Mouse (Mus musculus): Measurements from ENCODE around the gene Decr2. TPM values are rescaled to one million over a fixed set of nuclear protein-coding genes. Genes with fewer than 3 reads are reported as not detected.
"Not testable (repeated sequence)": the region's sequence is repeated elsewhere in the genome, so short reads cannot be mapped to it uniquely, and the experiment has no call there.

Gene Decr2
- polyA plus RNA-seq, 1 experiment from 2014 or later: 23.4 TPM

DNA sequence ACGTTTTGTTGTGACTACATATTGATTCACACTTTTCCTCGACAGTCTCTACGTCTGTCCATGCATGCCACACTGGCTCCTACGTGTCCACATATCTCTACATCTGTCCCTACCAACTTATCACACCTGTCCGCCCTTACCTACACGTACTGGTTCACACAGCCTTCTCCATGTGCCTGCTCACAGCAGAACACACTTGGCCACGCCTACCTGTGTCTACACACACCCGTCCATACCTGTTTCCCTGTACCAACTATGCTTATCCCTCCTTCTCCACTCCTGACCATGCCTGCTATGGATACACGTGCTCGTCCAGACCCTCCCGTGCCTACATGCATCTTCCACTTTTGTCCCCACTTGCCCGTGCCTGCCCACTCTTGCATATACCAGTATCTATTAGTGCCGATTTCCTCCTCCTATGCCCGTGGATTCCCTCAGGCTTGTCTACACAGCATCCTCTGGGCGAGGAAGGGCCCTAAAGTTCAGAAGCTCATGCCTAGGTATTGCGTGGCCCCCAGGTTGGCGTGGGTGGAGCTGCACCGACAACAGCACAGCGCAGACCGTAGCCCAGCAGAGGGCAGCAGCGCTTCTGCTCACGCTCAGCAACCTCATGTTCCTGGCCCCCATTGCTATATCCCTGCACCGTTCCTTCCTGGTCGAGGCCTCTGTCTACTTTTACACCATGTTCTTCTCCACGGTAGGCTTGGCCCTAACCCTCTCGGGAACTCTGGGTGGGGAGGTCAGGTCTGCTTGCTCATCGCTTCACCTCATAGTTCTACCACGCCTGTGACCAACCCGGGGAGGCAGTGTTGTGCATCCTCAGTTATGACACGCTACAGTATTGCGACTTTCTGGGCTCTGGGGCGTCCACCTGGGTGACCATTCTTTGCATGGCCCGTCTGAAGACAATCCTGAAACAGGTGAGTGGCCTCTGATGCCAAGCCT, 29.9 kb upstream of the Decr2 start:
- Histone ChIP-seq H3K27ac (no peak overlapping the region), H3K36me3 (ENCODE audit: inconsistent target) (peaks cover 41% of the 10 kb centered on the region), H3K79me2 (ENCODE audit: inconsistent target) (peaks cover 17% of the 10 kb centered on the region), H3K4me3 (ENCODE audit: inconsistent target) (no peak overlapping the region)
- 52% methylated on average over 33 of the region's 33 CpGs for WGBS (ENCODE audit: missing documents)

GRCm38 (mm10) chr17:26116503-26117258, 26.5 kb upstream of the Decr2 start:
- peaks cover 32% of the 10 kb centered on the region for H3K36me3 ChIP-seq (ENCODE audit: inconsistent target)
- no peaks in the 10 kb centered on the region; the same call in 1 of the 2 replicates for H3K79me2 ChIP-seq (ENCODE audit: inconsistent target)
- no peak overlapping the region for H3K27ac ChIP-seq
- 89% methylated on average over 17 of the region's 17 CpGs for WGBS (ENCODE audit: missing documents)
- no peak overlapping the region for H3K4me3 ChIP-seq (ENCODE audit: inconsistent target)

DNA sequence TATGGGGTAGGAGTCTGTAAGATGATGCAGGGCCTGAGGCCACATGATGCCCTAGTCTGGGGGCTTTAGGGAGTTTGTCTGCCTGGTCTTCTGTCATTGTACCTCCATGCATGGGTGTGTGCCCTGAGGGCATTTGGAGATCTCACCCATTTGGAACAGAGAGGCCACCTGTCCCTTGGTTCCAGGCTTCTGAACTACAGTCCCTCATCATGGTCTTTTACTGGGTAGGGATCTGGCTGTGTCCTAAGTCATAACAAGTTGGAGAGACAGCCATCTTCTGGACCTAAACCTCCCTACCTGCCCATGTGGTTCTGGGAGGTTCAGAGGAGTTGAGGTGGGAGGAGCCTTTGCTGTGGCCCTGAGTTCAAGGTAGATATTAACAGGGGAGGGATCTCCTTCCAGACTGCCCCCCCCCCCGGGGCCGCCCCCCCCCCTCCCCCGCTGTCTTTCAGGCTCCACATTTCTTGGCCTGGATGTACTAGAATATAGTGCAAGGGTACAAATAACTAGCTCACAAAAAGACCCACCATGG, 25.9 kb upstream of the Decr2 start:
- WGBS (ENCODE audit: missing documents): no CpG with 5 or more reads among the region's 3 CpGs
- Histone ChIP-seq H3K4me3 (ENCODE audit: inconsistent target) (no peak overlapping the region), H3K79me2 (ENCODE audit: inconsistent target) (no peaks in the 10 kb centered on the region; the same call in 1 of the 2 replicates), H3K27ac (no peak overlapping the region), H3K36me3 (ENCODE audit: inconsistent target) (peaks cover 27% of the 10 kb centered on the region)

DNA sequence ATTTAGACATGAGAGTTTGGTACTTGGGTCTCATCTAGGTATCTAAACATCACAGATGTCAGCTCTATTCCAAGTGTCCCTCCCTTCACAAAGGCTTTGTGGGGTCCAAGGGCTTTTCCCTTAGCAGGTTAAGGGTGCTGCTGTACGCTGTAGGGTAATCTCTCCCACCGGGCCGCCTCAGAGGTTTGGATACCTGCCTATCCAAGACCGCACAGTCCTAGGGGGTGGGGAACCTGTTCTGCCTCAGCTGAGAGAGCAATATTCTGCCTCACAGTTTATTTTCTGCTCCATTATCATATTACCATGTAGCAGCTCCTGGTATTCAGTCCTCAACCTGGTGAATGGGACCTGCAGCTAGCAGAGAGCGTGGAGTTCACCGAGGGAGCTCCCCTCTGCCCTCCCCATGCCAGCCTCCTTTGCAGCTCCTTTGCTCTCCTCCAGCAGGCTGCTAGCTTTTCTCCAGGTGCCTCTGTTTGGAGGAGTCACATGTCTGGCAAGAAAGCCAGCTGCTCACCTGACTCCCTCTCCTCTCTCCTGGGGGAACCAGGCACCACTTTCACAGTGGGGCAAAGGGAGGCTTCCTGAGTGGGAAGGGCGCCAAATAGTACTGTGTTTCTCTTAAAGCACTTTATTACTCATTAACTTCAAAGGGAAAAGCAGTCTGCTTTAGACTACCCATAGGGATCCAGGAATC, 25.2 kb upstream of the Decr2 start:
- Histone ChIP-seq H3K79me2 (ENCODE audit: inconsistent target) (no peaks in the 10 kb centered on the region; the same call in 1 of the 2 replicates), H3K36me3 (ENCODE audit: inconsistent target) (peaks cover 27% of the 10 kb centered on the region), H3K27ac (no peak overlapping the region), H3K4me3 (ENCODE audit: inconsistent target) (no peak overlapping the region)
- 93% methylated on average over 7 of the region's 7 CpGs for WGBS (ENCODE audit: missing documents)

DNA sequence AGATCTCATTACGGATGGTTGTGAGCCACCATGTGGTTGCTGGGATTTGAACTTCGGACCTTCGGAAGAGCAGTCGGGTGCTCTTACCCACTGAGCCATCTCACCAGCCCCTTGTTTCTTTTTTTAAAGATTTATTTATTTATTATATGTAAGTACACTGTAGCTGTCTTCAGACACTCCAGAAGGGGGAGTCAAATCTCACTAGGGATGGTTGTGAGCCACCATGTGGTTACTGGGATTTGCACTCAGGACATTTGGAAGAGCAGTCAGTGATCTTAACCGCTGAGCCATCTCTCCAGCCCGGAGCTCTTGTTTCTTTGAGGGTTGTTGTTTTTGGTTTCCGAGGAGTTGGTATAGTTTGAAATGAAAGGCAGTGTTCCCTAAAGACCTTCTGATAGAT, 24.3 kb upstream of the Decr2 start:
- peaks cover 27% of the 10 kb centered on the region for H3K36me3 ChIP-seq (ENCODE audit: inconsistent target)
- WGBS (ENCODE audit: missing documents): 81% methylated on average over 7 of the region's 7 CpGs
- H3K4me3 ChIP-seq (ENCODE audit: inconsistent target); H3K79me2 ChIP-seq (ENCODE audit: inconsistent target); H3K27ac ChIP-seq: not testable (repeated sequence)

DNA sequence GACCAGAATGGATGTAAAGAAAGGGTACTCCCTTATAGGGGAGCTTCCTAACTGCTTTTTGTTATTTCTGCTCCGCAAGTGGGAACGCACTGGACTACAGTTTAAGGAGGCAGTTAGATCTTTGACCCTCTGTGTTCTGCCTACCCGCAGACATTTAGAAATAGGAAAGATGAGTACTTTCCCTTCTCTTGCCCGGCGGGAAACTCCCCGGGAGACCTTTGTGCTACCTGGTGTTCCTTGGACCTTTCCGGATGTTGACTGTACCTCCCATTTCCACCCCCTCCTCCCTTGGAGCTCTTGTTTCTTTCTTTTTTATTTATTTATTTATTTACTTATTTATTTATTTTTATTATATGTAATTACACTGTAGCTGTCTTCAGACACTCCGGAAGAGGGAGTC, 23.9 kb upstream of the Decr2 start:
- WGBS (ENCODE audit: missing documents): 38% methylated on average over 8 of the region's 8 CpGs
- Histone ChIP-seq H3K79me2 (ENCODE audit: inconsistent target) (no peaks in the 10 kb centered on the region; the same call in 1 of the 2 replicates), H3K27ac (peak overlapping the region; percentile 22), H3K36me3 (ENCODE audit: inconsistent target) (peaks cover 23% of the 10 kb centered on the region), H3K4me3 (ENCODE audit: inconsistent target) (peak overlapping the region; percentile 64)

- no peaks in the 10 kb centered on the region; the same call in 1 of the 2 replicates for H3K79me2 ChIP-seq (ENCODE audit: inconsistent target)
- WGBS (ENCODE audit: missing documents): under 1% methylated on average over 75 of the region's 75 CpGs
- peaks cover 17% of the 10 kb centered on the region for H3K36me3 ChIP-seq (ENCODE audit: inconsistent target)
- H3K27ac ChIP-seq: peak within 1 kb of the TSS; percentile 22
- H3K4me3 ChIP-seq (ENCODE audit: inconsistent target): peak within 1 kb of the TSS; percentile 64
Measured at GRCm38 (mm10) chr17:26113181-26113948, 23.2 kb upstream of the Decr2 start, which contains the start of gene Tmem8. Gene Tmem8, plus strand, starts transcription at chr17:26113299.

- peaks cover 11% of the 10 kb centered on the region for H3K36me3 ChIP-seq (ENCODE audit: inconsistent target)
- WGBS (ENCODE audit: missing documents): 12% methylated on average over 12 of the region's 14 CpGs
- H3K27ac ChIP-seq: no peak overlapping the region
- H3K79me2 ChIP-seq (ENCODE audit: inconsistent target): no peaks in the 10 kb centered on the region; the same call in 1 of the 2 replicates
- no peak overlapping the region; the same call in 1 of the 2 replicates for H3K4me3 ChIP-seq (ENCODE audit: inconsistent target)
Measured at GRCm38 (mm10) chr17:26112751-26113150, 22.6 kb upstream of the Decr2 start.

DNA sequence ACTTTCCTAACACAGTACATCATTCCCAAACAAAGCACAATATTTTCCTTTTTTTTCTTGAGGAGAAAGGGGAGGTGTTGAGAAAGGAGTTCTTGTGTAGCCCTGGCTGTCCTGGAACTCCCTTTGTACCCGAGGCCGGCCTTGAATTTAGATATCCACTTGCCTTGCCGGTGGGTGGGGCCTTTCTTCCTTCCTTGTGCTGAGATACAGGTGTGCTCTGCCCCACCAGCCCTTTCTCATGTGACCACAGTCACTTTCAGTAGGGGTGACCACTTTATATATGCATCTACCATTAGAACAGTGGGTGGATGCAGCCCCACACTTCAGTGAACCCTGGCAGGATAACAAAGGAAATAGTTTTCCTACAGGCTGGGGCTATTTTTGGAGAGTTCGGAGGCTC, 21.6 kb upstream of the Decr2 start:
- Histone ChIP-seq H3K4me3 (ENCODE audit: inconsistent target) (no peak overlapping the region), H3K79me2 (ENCODE audit: inconsistent target) (no peaks in the 10 kb centered on the region; the same call in 1 of the 2 replicates), H3K27ac (no peak overlapping the region), H3K36me3 (ENCODE audit: inconsistent target) (peaks cover 3% of the 10 kb centered on the region; the same call in 1 of the 2 replicates)
- WGBS (ENCODE audit: missing documents): 86% methylated on average over 4 of the region's 4 CpGs

- Histone ChIP-seq H3K79me2 (ENCODE audit: inconsistent target) (no peaks in the 10 kb centered on the region; the same call in 1 of the 2 replicates), H3K36me3 (ENCODE audit: inconsistent target) (no peaks in the 10 kb centered on the region), H3K4me3 (ENCODE audit: inconsistent target) (no peak overlapping the region), H3K27ac (no peak overlapping the region)
- 90% methylated on average over 4 of the region's 4 CpGs for WGBS (ENCODE audit: missing documents)
Measured at GRCm38 (mm10) chr17:26111024-26111423, 20.9 kb upstream of the Decr2 start.

GRCm38 (mm10) chr17:26110156-26110555, 20.0 kb upstream of the Decr2 start:
- Histone ChIP-seq H3K36me3 (ENCODE audit: inconsistent target) (no peaks in the 10 kb centered on the region), H3K27ac (no peak overlapping the region), H3K79me2 (ENCODE audit: inconsistent target) (no peaks in the 10 kb centered on the region; the same call in 1 of the 2 replicates), H3K4me3 (ENCODE audit: inconsistent target) (no peak overlapping the region)
- 72% methylated on average over 4 of the region's 4 CpGs for WGBS (ENCODE audit: missing documents)

- peak overlapping the region; percentile 60 for H3K27ac ChIP-seq
Measured at GRCm38 (mm10) chr17:26105619-26106018, 15.5 kb upstream of the Decr2 start.

GRCm38 (mm10) chr17:26101478-26101877, 11.3 kb upstream of the Decr2 start:
- Histone ChIP-seq H3K79me2 (ENCODE audit: inconsistent target) (no peaks in the 10 kb centered on the region), H3K4me3 (ENCODE audit: inconsistent target) (no peak overlapping the region), H3K27ac (peak overlapping the region; percentile 87), H3K36me3 (ENCODE audit: inconsistent target) (no peaks in the 10 kb centered on the region)
- WGBS (ENCODE audit: missing documents): 61% methylated on average over 4 of the region's 4 CpGs

More at GRCm38 (mm10) chr17:26105619-26106018, 15.5 kb upstream of the Decr2 start:
- no peak overlapping the region for H3K4me3 ChIP-seq (ENCODE audit: inconsistent target)
- 13% methylated on average over 4 of the region's 4 CpGs for WGBS (ENCODE audit: missing documents)
- H3K36me3 ChIP-seq (ENCODE audit: inconsistent target): no peaks in the 10 kb centered on the region
- H3K79me2 ChIP-seq (ENCODE audit: inconsistent target): no peaks in the 10 kb centered on the region
